Mouse (Mus musculus): ENCODE results near the gene Alx3. TPM values are rescaled to one million over a fixed set of nuclear protein-coding genes. Genes with fewer than 3 reads are reported as not detected.

Alx3 gene
- polyA plus RNA-seq, 1 experiment from 2014 or later = not detected

DNA sequence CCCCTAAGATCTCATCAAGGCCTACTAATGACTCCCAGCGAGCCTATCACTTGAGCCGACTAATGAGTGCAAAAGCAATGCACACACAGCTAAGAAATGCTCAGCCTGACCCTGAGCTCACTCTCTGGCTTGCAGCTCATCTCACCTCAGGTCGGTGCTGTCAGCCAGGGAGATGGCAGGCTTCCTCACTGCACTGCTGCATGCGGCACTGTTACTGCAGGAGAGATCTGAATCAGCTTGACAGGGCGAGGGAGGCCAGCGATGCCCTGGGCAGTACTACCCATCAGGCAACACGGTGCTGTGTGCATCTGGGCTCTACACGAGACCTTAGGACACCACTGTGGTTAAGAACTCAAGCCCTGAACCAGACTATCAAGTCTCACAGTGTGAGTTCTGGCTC lies 30.7 kb downstream of the Alx3 start:
- ATAC-seq (ENCODE audit: insufficient number of reproducible peaks, insufficient read depth, low FRiP score, low read depth) = no peak
- WGBS = 92% methylated on average over 8 of the region's 8 CpGs
- no peaks in the 10 kb centered on the region for H3K9me3 ChIP-seq (ENCODE audit: control insufficient read depth, low read length)
- no peak overlapping the region for H3K4me3 ChIP-seq (ENCODE audit: control insufficient read depth in 1 of 2, insufficient read depth in 1 of 2, low read depth in 1 of 2, low read length in 2 of 2)
- no peak overlapping the region for H3K4me2 ChIP-seq (ENCODE audit: low read length)
- no peak overlapping the region for H3K27ac ChIP-seq (replicated peaks in 1 of 2; ENCODE audit: control insufficient read depth in 1 of 2, insufficient read depth in 1 of 2, low read depth in 2 of 2, low read length in 2 of 2)
- no peak overlapping the region for H3K9ac ChIP-seq (ENCODE audit: low read length)
- H3K27me3 ChIP-seq (ENCODE audit: control insufficient read depth, insufficient read depth, low read length) = no peaks in the 10 kb centered on the region
- H3K36me3 ChIP-seq (ENCODE audit: control insufficient read depth, insufficient read depth, low read length) = peaks cover 89% of the 10 kb centered on the region
- peaks cover under 1 to 7% of the 10 kb centered on the region in 2 experiments; a peak in 3 of 4 replicates for H3K4me1 ChIP-seq (ENCODE audit: control insufficient read depth in 2 of 2, insufficient read depth in 2 of 2, low read length in 2 of 2)

GRCm38 (mm10) chr3:107626751-107627150 lies 31.9 kb downstream of the Alx3 start:
- ATAC-seq (ENCODE audit: insufficient number of reproducible peaks, insufficient read depth, low FRiP score, low read depth) = no peak
- H3K27ac ChIP-seq (replicated peaks in 1 of 2; ENCODE audit: control insufficient read depth in 1 of 2, insufficient read depth in 1 of 2, low read depth in 2 of 2, low read length in 2 of 2) = no peak overlapping the region
- H3K27me3 ChIP-seq (ENCODE audit: control insufficient read depth, insufficient read depth, low read length) = no peaks in the 10 kb centered on the region
- H3K9ac ChIP-seq (ENCODE audit: low read length) = no peak overlapping the region
- H3K36me3 ChIP-seq (ENCODE audit: control insufficient read depth, insufficient read depth, low read length) = peaks cover 77% of the 10 kb centered on the region
- no peak overlapping the region for H3K4me2 ChIP-seq (ENCODE audit: low read length)
- H3K9me3 ChIP-seq (ENCODE audit: control insufficient read depth, low read length) = no peaks in the 10 kb centered on the region
- H3K4me3 ChIP-seq (ENCODE audit: control insufficient read depth in 1 of 2, insufficient read depth in 1 of 2, low read depth in 1 of 2, low read length in 2 of 2) = no peak overlapping the region
- WGBS = 95% methylated on average over 8 of the region's 8 CpGs
- peaks cover 2 to 9% of the 10 kb centered on the region in 2 experiments; a peak in 3 of 4 replicates for H3K4me1 ChIP-seq (ENCODE audit: control insufficient read depth in 2 of 2, insufficient read depth in 2 of 2, low read length in 2 of 2)

DNA sequence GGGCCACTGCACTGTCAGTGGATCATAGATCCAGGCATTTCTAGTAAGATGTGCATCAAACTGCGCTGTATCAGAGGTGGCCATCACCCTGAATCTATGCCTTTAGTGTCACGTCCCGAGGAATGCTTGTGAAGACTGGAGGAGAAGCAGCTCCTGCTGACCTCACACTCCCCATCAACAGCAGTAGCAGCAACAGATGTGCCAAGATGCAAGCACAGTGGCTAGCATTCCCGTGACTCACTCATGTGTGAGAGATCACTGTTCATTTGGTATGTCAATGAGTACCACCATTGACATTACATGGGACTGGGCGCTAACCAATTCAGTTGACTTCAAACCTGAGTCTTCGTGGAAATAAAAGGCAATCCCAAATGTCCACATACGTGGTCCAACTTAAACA lies 32.8 kb downstream of the Alx3 start:
- Histone ChIP-seq H3K9ac (ENCODE audit: low read length) (no peak overlapping the region), H3K4me1 (ENCODE audit: control insufficient read depth in 2 of 2, insufficient read depth in 2 of 2, low read length in 2 of 2) (peaks cover 4 to 9% of the 10 kb centered on the region in 2 experiments; a peak in 3 of 4 replicates), H3K4me3 (ENCODE audit: control insufficient read depth in 1 of 2, insufficient read depth in 1 of 2, low read depth in 1 of 2, low read length in 2 of 2) (no peak overlapping the region), H3K4me2 (ENCODE audit: low read length) (no peak overlapping the region), H3K9me3 (ENCODE audit: control insufficient read depth, low read length) (no peaks in the 10 kb centered on the region), H3K27ac (replicated peaks in 1 of 2; ENCODE audit: control insufficient read depth in 1 of 2, insufficient read depth in 1 of 2, low read depth in 2 of 2, low read length in 2 of 2) (no peak overlapping the region), H3K36me3 (ENCODE audit: control insufficient read depth, insufficient read depth, low read length) (peaks cover 68% of the 10 kb centered on the region), H3K27me3 (ENCODE audit: control insufficient read depth, insufficient read depth, low read length) (no peaks in the 10 kb centered on the region)
- WGBS = 92% methylated on average over 7 of the region's 7 CpGs
- ATAC-seq (ENCODE audit: insufficient number of reproducible peaks, insufficient read depth, low FRiP score, low read depth) = no peak

- peaks cover 4 to 9% of the 10 kb centered on the region in 2 experiments; a peak in 3 of 4 replicates for H3K4me1 ChIP-seq (ENCODE audit: control insufficient read depth in 2 of 2, insufficient read depth in 2 of 2, low read length in 2 of 2)
- no peaks in the 10 kb centered on the region for H3K27me3 ChIP-seq (ENCODE audit: control insufficient read depth, insufficient read depth, low read length)
- ATAC-seq (ENCODE audit: insufficient number of reproducible peaks, insufficient read depth, low FRiP score, low read depth) = no peak
- peaks cover 59% of the 10 kb centered on the region for H3K36me3 ChIP-seq (ENCODE audit: control insufficient read depth, insufficient read depth, low read length)
- no peak overlapping the region for H3K9ac ChIP-seq (ENCODE audit: low read length)
- H3K4me2 ChIP-seq (ENCODE audit: low read length) = no peak overlapping the region
- no peaks in the 10 kb centered on the region for H3K9me3 ChIP-seq (ENCODE audit: control insufficient read depth, low read length)
- H3K27ac ChIP-seq (replicated peaks in 1 of 2; ENCODE audit: control insufficient read depth in 1 of 2, insufficient read depth in 1 of 2, low read depth in 2 of 2, low read length in 2 of 2) = no peak overlapping the region
- no peak overlapping the region for H3K4me3 ChIP-seq (ENCODE audit: control insufficient read depth in 1 of 2, insufficient read depth in 1 of 2, low read depth in 1 of 2, low read length in 2 of 2)
- 94% methylated on average over 2 of the region's 2 CpGs for WGBS
Measured at GRCm38 (mm10) chr3:107628551-107628950, 33.7 kb downstream of the Alx3 start.

GRCm38 (mm10) chr3:107629411-107629810 lies 34.6 kb downstream of the Alx3 start:
- no peak for ATAC-seq (ENCODE audit: insufficient number of reproducible peaks, insufficient read depth, low FRiP score, low read depth)
- Histone ChIP-seq H3K36me3 (ENCODE audit: control insufficient read depth, insufficient read depth, low read length) (peaks cover 50% of the 10 kb centered on the region), H3K4me1 (ENCODE audit: control insufficient read depth in 2 of 2, insufficient read depth in 2 of 2, low read length in 2 of 2) (peaks cover 4 to 9% of the 10 kb centered on the region in 2 experiments; a peak in 3 of 4 replicates), H3K27ac (replicated peaks in 1 of 2; ENCODE audit: control insufficient read depth in 1 of 2, insufficient read depth in 1 of 2, low read depth in 2 of 2, low read length in 2 of 2) (no peak overlapping the region), H3K27me3 (ENCODE audit: control insufficient read depth, insufficient read depth, low read length) (no peaks in the 10 kb centered on the region), H3K4me3 (ENCODE audit: control insufficient read depth in 1 of 2, insufficient read depth in 1 of 2, low read depth in 1 of 2, low read length in 2 of 2) (no peak overlapping the region), H3K9me3 (ENCODE audit: control insufficient read depth, low read length) (no peaks in the 10 kb centered on the region), H3K9ac (ENCODE audit: low read length) (no peak overlapping the region), H3K4me2 (ENCODE audit: low read length) (no peak overlapping the region)
- 95% methylated on average over 4 of the region's 4 CpGs for WGBS

DNA sequence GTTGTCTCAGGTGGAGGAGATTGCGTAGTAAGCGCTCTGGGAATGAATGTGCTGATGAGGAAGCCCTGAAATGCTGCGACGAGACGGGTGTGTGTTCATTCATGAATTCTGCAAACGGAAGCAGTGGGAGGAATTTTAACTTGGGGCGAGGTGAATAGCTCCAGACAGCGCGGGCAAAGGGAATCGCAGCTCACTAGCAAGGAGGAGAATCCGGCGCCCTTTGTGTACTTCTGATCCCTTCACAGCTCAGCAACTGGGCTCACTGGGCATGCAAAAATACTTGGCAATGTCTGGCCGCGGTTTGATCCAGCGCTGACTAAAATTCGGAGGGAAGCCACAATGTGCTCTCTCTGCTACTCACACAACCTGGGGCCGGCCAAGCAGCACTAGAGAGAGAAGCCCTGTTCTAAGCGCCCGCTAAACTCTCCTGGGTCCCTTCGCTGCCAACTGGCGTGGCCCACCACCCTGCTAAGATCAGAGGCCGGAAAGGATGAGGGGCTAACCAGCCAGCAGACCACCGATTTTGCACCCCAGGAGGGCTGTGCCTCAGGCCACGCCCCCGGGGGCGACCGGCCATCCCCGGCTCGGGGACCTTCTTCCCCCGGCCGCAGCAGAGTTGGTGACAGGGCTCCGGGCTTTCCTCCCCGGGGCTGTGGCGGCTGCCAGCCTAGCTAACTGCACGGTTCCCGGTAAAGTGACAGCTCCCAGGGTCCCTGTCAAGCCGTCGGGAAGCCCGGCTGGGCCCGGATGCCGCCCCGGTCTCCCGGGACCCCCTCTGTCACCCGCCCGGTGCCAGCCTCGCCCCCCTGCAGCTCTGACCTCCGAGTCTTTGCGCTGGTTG lies 36.1 kb downstream of the Alx3 start, which contains the start of gene Gm10961:
Gene Gm10961 (plus strand): TSS at position 641 of the 841 bp plus-strand sequence.
- Histone ChIP-seq H3K27me3 (ENCODE audit: control insufficient read depth, insufficient read depth, low read length) (no peaks in the 10 kb centered on the region), H3K4me1 (ENCODE audit: control insufficient read depth in 2 of 2, insufficient read depth in 2 of 2, low read length in 2 of 2) (peaks cover 5 to 9% of the 10 kb centered on the region in 2 experiments; a peak in 3 of 4 replicates), H3K9ac (ENCODE audit: low read length) (peak within 1 kb of the TSS; percentile 98), H3K4me2 (ENCODE audit: low read length) (peak within 1 kb of the TSS; percentile 87), H3K9me3 (ENCODE audit: control insufficient read depth, low read length) (no peaks in the 10 kb centered on the region), H3K36me3 (ENCODE audit: control insufficient read depth, insufficient read depth, low read length) (peaks cover 35% of the 10 kb centered on the region), H3K27ac (replicated peaks in 1 of 2; ENCODE audit: control insufficient read depth in 1 of 2, insufficient read depth in 1 of 2, low read depth in 2 of 2, low read length in 2 of 2) (peak within 1 kb of the TSS; percentile 94 to 96), H3K4me3 (ENCODE audit: control insufficient read depth in 1 of 2, insufficient read depth in 1 of 2, low read depth in 1 of 2, low read length in 2 of 2) (peak within 1 kb of the TSS; percentile 87 to 100)
- WGBS = under 1% methylated on average over 48 of the region's 48 CpGs
- ATAC-seq (ENCODE audit: insufficient number of reproducible peaks, insufficient read depth, low FRiP score, low read depth) = peak; percentile 57

GRCm38 (mm10) chr3:107631523-107631958 lies 36.7 kb downstream of the Alx3 start, which contains the start of gene Strip1:
Strip1 (minus strand) TSS chr3:107631694.
- H3K4me1 ChIP-seq (ENCODE audit: control insufficient read depth in 2 of 2, insufficient read depth in 2 of 2, low read length in 2 of 2) = peaks cover 7 to 9% of the 10 kb centered on the region in 2 experiments; a peak in 3 of 4 replicates
- peak; percentile 90 for ATAC-seq (ENCODE audit: insufficient number of reproducible peaks, insufficient read depth, low FRiP score, low read depth)
- peak within 1 kb of the TSS; percentile 87 to 100 for H3K4me3 ChIP-seq (ENCODE audit: control insufficient read depth in 1 of 2, insufficient read depth in 1 of 2, low read depth in 1 of 2, low read length in 2 of 2)
- H3K9me3 ChIP-seq (ENCODE audit: control insufficient read depth, low read length) = no peaks in the 10 kb centered on the region
- 0% methylated on average over 35 of the region's 35 CpGs for WGBS
- peak within 1 kb of the TSS; percentile 98 for H3K9ac ChIP-seq (ENCODE audit: low read length)
- H3K27ac ChIP-seq (replicated peaks in 1 of 2; ENCODE audit: control insufficient read depth in 1 of 2, insufficient read depth in 1 of 2, low read depth in 2 of 2, low read length in 2 of 2) = peak within 1 kb of the TSS; percentile 94 to 96
- peaks cover 29% of the 10 kb centered on the region for H3K36me3 ChIP-seq (ENCODE audit: control insufficient read depth, insufficient read depth, low read length)
- peak within 1 kb of the TSS; percentile 87 for H3K4me2 ChIP-seq (ENCODE audit: low read length)
- H3K27me3 ChIP-seq (ENCODE audit: control insufficient read depth, insufficient read depth, low read length) = no peaks in the 10 kb centered on the region

All from heart, embryonic 14.5 days (tissue).